Mouse (Mus musculus) urinary bladder, postnatal 25 days (tissue): ENCODE data around the gene Kcna1.

ENCODE experiments used
- DNase-seq: peaks from one replicate; pipeline ENCODE4 v3.0.0; 2022; ENCODE audit warnings: low spot score

Gene Kcna1

GRCm38 (mm10) chr6:126646381-126646780 is at the start of gene Kcna1:
Gene Kcna1 (minus strand): TSS chr6:126646384.
- DNase-seq = no peak

GRCm38 (mm10) chr6:126687120-126687519 is 40.9 kb upstream of the Kcna1 start:
- no peak for DNase-seq

GRCm38 (mm10) chr6:126685135-126685534 is 39.0 kb upstream of the Kcna1 start:
- no peak for DNase-seq

- no peak for DNase-seq
Measured at GRCm38 (mm10) chr6:126678961-126679360, 32.8 kb upstream of the Kcna1 start.

- no peak for DNase-seq
Measured at GRCm38 (mm10) chr6:126667001-126667400, 20.8 kb upstream of the Kcna1 start.

- DNase-seq = no peak
Measured at GRCm38 (mm10) chr6:126666091-126666490, 19.9 kb upstream of the Kcna1 start.

GRCm38 (mm10) chr6:126664569-126664968 is 18.4 kb upstream of the Kcna1 start:
- DNase-seq = no peak

GRCm38 (mm10) chr6:126657646-126658394 is 11.6 kb upstream of the Kcna1 start:
- DNase-seq = no peak

GRCm38 (mm10) chr6:126653561-126653960 is 7.4 kb upstream of the Kcna1 start:
- DNase-seq = no peak

GRCm38 (mm10) chr6:126645644-126646358 is 383 bp downstream of the Kcna1 start:
- no peak for DNase-seq

- no peak for DNase-seq
Measured at GRCm38 (mm10) chr6:126645044-126645541, 1.1 kb downstream of the Kcna1 start.

GRCm38 (mm10) chr6:126644181-126645043 is 1.8 kb downstream of the Kcna1 start:
- DNase-seq = peak; percentile 24

- no peak for DNase-seq
Measured at GRCm38 (mm10) chr6:126643341-126644055, 2.7 kb downstream of the Kcna1 start.

GRCm38 (mm10) chr6:126642856-126643321 is 3.3 kb downstream of the Kcna1 start:
- DNase-seq = peak; percentile 18

- no peak for DNase-seq
Measured at GRCm38 (mm10) chr6:126628451-126628850, 17.7 kb downstream of the Kcna1 start.

GRCm38 (mm10) chr6:126618455-126618854 is 27.7 kb downstream of the Kcna1 start:
- no peak for DNase-seq

GRCm38 (mm10) chr6:126610746-126611145 is 35.4 kb downstream of the Kcna1 start:
- DNase-seq = no peak

GRCm38 (mm10) chr6:126609193-126609947 is 36.8 kb downstream of the Kcna1 start:
- no peak for DNase-seq

- no peak for DNase-seq
Measured at GRCm38 (mm10) chr6:126601843-126602326, 44.3 kb downstream of the Kcna1 start.

GRCm38 (mm10) chr6:126599201-126599995 is 46.8 kb downstream of the Kcna1 start:
- DNase-seq = no peak
